Mouse (Mus musculus): ENCODE results near the gene Col9a2.
"Not testable (repeated sequence)": the region's sequence is repeated elsewhere in the genome, so short reads cannot be mapped to it uniquely, and the experiment has no call there.

The Col9a2 gene

DNA sequence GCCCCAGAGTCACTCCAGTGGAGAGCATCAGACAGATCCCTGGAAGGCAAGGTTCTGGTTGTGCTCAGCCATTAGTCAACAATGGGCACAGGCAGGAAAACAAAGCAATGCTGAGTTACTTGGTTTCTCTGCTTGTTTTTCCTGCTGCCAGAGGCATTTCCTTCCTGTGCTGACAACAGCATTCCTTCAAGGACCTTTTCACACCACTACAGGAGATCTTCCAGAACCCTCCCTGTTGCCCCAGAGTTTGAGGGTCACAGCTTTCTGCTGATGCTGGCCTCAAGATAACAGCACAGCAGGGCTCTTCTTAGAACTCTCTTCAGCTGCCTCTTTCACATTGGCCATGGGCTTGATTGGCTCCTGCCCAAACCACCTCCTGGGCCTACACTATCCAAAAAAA, 17.3 kb upstream of the Col9a2 start:
- no peak for DNase-seq (ENCODE audit: low read depth)

DNA sequence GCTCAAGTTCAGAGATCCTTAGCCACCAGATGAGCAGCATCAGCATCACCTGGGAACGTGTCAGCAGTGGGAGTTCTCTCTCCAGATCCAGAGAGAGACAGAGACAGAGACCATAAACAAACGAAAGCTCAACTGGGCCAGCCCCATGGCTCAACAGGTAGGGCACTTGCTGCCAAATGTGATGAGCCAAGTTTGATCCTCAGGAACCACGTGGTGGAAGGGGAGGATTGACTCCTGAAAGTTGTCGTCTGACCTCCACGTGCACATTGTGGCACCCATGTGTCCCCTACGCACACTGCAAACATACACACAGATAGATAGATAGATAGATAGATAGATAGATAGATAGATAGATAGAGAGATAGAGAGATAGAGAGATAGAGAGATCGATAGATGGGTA, 15.7 kb upstream of the Col9a2 start:
- no peak for DNase-seq (ENCODE audit: low read depth)

DNA sequence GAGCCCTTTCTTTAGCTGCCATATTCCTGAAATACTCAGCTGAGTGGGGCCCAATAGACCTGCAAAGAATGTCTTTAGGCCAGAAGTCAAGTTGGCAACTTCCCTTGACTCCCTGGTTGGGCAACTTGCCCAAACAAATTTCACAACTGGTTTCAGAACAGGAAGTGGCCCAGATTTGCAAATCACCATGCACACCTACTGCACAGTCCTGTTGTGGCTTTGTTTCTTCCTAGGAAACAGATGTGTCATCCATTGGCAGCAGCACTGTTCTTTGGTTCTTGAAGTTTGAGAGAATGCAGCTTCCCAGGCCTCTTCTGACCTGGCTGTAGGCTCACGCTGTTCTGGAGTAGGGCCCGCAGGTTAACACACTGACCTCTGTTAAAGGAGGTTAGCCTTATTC, 15.2 kb upstream of the Col9a2 start:
- no peak for DNase-seq (ENCODE audit: low read depth)

DNA sequence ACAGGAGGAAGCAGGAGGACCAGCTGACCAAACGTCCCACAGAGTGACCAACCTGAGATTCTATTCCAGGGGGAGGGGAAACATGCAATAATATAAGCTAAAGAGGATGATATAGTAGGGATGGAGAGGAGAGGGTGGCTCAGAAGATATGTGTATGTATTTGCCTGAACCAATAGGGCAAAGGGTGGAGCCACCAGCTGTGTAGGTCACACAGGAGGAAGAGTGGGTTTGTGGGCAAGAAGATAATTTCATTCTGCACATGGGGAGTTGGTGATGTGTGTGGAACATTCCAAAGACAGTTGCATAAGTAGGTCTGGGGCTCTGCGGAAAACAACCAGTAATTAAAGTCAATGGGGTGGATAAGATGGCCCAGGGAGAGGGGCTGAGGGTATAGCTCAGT, 13.5 kb upstream of the Col9a2 start:
- DNase-seq (ENCODE audit: low read depth), result no peak

DNA sequence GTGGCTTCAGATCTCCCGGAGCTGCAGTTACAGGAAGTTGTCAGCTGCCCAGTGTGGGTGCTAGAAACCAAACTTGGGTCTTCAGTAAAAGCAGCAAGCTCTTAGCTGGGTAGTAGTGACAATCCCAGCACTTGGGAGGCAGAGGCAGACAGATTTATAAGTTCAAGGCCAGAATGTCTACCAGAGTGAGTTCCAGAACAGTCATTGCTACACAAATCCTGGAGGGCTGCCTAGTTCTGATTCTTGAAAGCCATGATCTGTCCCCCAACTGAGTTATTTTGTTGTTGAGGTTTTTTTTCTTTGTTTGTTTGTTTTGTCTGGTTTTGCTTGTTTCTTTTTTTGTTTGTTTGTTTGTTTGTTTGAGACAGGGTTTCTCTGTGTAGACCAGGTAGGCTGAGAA, 11.0 kb upstream of the Col9a2 start:
- DNase-seq (ENCODE audit: low read depth), result no peak

DNA sequence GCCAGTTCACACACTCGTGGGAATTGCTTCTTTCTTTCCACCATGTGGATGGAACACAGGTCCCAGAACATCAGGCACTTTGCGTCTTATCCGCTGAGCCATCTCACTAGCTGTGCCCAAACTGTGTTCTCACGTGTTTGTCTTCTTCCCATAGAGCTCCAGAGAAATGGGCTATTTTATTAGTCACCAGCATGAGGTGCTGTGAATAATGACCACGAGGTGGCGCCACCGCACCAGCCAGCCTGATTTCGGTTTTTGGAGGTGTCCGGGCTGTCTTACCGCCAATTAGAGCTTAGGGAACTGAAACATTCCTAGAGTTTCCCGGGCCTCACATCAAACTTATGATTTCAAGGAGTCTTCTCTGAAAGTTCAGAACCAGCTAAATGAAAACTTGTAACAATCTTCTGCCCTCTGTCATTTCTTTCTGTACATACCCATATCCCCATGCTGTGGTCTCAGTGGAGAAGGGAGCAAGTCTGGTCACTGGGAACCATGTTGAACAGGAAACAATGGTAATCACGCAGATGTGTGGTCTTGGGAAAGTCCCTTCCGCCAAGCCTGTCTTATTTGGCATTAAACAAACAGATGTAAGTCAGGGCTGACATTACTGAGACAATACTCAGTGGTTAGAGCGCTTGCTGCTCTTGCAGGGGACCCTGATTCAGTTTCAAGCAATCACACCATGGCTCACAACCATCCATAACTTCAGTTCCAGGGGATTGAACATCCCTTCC, 10.4 kb upstream of the Col9a2 start:
- peak; percentile 72 for DNase-seq (ENCODE audit: low read depth)

DNA sequence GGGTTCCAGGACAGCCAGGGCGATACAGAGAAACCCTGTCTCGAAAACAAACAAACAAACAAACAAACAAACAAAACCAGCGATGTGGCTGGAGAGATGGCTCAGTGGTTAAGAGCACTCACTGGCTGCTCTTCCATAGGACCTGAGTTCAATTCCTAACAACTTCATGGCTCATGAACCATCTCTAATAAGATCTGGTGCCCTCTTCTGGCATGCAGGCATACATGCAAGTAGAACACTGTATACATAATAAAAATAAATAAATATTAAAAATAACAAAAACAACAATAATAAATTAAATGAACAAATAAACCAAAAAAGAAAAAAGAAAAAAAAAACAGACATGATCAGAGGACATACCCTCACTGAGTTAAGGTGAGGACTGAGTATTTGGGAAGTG, 9.6 kb upstream of the Col9a2 start:
- DNase-seq (ENCODE audit: low read depth), result no peak

DNA sequence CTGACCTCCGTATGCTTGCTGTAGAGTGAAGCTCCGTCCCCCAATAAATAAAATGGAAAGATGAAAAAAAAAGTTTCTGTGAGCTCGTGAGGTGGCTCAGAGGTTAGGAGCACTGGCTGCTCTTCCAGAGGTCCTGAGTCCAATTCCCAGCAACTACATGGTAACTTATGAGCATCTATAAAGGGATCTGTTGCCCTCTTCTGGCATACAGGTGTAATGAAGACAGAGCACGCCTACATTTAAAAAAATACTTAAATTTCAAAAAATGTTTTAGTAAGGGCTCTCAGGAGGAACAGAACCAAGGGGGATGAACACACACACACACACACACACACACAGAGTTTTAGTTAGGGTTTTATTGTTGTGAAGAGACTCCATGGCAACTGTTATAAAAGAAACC, 7.7 kb upstream of the Col9a2 start:
- DNase-seq (ENCODE audit: low read depth), result peak; percentile 47

DNA sequence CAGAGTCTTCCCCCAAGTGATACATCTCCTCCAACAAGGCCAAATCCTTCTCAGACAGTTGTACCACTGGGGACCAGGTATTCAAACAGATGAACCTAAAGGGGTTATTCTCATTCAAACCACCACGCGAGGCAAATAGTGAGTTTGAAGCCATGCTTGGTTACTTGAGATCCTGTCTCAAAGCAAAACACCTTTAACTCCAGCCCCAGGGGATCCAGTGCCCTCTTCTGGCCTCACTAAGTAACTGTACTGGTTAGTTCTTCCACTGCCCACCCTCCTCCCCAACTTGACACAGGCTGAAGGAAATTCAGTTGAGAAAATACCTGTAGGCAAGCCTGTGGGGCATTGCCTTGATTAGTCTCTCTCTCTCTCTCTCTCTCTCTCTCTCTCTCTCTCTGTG, 6.2 kb upstream of the Col9a2 start:
- DNase-seq (ENCODE audit: low read depth), result peak; percentile 30

DNA sequence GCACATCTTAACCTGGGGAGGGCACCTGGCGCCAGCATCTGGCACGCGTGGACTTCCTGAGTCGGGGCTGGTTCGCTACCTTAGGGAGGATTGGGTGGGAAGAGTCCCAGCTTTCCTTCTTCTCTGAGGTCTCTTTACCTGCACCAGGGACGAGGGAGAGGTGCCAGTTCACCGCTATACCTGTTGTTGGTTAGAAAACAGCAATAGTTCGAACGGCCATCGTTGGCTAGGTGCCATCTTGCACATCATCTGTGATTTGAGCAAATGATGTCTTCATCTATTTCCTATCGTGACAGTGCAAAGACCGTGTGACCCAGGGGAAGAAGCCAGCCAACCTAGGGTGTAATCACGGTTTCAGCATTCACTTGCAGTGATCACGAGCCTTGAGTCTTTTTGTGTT, 1.1 kb downstream of the Col9a2 start:
- peak; percentile 30 for DNase-seq (ENCODE audit: low read depth)

DNA sequence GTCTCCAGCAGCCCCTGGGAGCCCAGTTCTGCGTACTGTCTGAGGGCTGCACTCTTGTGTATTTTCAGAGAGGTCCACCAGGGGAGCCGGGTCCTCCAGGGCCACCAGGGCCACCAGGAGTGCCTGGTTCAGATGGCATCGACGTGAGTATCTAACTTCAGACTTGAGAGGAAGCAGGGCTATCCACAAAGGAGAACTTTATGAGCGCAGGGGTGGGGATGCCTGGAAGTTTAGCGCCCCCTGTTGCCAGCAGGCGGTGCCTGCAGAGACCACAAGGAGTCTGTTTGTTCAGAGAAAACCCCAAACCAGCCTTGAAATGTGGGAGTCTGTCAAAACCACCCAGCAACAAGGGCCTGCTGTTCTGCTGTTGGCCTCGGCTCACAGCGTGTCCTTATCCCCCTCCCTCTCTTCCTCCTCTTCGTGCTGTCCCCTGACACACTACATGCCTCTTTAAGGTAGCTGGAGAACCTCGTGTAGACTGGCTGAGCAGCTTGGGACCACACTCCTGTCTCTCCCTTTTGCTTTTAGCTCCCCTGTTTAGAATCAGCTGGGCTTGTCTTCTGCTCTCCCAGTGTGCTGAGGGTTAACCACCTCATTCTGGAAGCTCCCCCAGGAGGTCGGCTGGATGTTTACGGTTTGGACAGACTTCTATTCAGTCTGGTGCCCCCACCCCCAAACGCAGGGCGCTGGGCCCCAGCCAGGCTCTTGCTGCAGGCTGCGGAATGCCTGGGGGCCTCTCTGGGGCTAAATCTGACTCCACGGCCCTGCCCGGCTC, 1.9 kb downstream of the Col9a2 start:
- peak; percentile 80 for DNase-seq (ENCODE audit: low read depth)

DNA sequence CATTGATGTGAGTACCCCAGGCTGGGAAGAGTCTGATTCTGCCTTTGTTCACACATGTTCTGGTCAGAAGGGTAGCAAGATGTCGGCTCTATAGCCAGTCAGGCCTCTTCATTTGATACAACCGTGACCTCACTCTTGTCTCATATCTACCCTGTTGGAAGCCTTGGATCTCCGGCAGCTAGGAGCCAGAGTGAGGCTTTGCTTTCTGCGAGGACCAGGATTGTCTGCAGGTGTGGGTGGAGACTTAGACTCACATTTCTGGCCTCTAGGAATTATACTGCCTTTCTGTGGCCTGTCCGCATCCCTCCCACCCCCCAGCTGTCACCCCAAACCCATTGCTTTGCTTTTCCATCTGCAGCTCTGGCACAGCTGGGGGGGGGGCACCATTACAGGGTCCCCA, 3.3 kb downstream of the Col9a2 start:
- DNase-seq (ENCODE audit: low read depth), result no peak

DNA sequence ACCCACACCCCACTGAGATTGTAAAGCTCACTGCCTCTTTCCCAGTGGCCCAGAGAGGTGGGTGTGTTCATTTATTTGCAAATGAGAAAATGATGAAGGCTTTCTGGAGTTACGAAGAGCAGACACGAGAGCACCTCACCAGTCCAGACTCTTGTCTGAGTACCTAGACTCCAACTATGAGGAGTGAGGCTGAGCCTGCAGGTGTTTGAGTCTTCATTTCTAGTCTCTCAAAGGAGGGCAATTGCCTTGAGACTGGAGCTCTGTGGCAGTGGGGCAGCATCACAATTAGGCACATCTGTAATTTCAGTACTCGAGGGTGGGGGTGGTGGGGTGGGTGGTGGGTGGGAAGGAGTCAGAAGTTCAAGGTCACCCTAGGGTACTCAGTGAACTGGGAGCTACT, 3.8 kb downstream of the Col9a2 start:
- no peak for DNase-seq (ENCODE audit: low read depth)

DNA sequence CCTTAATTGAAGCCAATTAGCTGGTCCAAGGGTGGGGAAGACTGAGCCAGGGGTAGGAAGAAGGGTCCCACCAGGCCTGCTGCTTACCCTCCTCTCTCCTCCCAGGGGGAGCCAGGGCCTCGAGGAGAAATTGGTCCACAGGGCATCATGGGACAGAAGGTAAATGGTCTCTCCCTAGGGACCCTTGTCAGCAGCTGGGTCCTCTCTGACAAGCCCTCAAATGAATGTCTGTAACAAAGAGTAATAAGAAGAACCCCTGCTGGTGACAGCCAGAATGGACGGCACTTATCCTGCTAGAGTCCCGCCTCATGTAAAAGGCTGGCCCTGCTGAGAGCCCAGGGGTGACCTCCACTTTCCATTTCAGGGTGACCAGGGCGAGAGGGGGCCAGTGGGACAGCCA, 12.7 kb downstream of the Col9a2 start:
- DNase-seq (ENCODE audit: low read depth), result no peak

DNA sequence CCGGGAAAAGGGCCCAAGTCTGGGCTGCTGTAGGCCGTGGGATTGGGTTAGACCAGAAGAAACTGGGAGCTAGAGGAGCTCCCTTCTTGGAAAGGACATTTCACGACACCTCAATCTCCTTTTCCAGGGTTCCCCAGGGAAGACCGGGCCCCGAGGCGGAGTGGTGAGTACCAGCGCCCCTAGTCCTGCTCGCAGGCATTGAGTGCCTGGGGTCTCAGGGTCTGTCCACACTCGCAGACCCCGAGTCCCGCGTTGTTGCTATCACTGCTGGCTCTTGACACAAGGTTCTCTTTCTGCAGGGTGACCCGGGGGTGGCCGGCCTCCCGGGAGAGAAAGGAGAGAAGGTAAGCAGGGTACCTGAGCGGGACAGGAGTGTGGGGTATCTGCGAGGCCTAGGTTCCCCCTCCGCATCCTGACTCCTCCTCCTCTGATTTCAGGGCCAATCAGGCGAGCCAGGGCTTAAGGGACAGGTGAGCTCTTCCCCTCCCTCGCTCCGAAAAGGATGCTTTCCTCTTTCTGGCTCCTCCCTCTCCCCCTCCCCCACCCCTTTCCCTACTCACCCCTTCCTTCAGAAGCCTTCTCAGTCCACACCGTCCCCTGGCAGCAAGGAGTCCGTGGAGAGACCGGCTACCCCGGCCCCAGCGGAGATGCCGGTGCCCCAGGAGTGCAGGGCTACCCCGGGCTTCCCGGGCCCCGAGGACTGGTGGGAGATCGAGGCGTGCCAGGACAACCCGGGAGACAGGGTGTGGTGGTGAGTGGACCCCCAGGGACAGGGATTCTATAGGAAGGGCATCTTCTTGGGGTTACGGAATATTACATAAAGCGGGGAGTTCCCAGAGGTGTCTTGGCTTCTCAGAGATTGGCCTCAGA, 13.5 kb downstream of the Col9a2 start:
- no peak for DNase-seq (ENCODE audit: low read depth)

DNA sequence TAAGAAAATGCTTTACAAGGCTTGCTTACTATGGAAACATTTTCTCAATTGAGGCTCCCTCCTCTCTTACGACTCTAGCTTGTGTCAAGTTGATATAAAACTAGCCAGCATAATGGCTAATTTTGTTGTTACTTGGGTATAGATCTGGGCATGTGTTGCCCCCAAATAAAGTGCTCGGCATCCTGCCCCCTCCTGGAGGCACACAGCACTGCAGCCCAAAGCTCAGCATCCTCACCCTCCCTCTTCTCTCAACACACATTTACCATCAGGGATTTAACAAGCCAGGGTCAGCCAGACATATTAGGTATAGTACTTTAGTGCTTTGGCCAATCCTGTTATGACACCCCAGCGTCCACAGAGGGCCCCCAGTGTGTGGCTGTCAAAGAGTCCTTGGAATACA, 17.2 kb downstream of the Col9a2 start:
- DNase-seq (ENCODE audit: low read depth), result peak; percentile 52

DNA sequence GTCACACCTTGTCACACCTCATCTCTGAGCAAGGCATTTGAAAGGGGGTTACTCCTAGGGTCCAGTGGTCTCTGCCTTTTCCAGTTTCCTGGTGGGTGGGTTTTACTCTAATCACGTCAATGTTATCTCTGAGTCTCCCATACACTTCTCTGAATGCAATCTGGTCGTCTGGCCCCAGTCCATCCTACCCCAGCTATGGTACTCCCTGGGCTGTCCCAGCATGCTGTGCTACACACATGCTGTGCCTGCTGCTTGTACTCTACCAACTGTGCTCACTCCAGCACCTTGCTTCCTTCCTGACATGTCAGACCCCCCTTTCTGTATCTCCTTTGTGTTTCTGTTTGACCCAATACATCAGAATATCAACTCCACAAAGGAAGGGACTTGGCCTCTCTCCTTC, 17.8 kb downstream of the Col9a2 start:
- DNase-seq (ENCODE audit: low read depth), result no peak

DNA sequence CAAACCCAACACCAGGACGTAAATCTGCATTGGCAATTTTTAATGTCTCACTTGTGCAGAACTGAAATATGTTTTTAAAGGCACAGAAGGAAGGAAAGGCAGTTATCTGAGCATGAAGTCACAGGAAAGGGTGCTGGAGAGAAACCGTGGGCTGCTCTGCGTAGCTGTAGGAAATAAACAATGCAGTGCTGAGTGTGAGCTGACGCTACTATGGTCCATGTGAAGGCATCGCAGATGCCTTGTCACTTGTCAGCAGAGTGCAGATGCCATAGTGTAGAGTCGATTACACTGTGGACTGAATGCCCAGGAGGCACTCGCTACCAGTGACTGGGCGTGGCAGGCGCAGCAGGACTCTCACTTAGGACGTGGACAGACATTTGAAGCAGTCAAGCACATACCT, 20.0 kb downstream of the Col9a2 start:
- DNase-seq (ENCODE audit: low read depth), result not testable (repeated sequence)

DNA sequence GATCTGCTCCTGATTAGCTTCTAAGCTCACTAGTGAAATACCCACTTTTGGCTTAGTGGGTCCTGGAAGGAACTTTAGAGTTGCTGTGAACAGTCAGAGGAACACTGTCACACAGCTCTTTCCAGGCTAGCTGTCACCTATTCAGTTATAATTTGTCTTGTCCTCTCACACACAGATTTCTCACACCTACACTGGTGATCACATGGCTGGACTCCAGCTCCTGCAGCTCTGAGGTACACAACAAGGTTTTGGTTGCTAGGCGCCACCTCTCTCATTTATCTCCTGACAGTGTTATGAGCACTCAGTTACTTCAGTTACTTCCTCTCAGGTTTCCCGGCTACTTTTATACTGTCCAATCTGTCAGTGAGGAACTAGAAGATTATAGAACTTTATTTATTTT, 26.2 kb downstream of the Col9a2 start:
- DNase-seq (ENCODE audit: low read depth), result no peak

DNA sequence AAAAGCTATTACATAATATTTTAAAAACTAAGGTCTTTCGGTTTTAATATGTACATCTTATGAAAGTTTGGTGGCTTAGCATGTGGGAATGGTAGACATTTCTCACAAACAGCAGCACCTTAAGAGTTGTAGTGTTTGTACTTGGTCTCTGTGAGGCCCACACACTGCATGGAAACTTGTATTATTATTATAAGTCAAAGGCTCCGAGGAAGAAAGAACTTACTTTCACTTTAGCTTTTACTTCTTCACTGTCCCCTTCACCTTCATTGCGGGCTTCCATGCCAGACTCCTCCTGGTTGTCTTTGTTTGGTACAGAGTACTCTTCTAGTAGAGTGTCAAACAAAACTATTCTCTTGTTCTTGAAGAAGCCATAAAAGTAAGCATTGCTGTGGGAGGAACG, 35.1 kb downstream of the Col9a2 start:
- DNase-seq (ENCODE audit: low read depth), result no peak

DNA sequence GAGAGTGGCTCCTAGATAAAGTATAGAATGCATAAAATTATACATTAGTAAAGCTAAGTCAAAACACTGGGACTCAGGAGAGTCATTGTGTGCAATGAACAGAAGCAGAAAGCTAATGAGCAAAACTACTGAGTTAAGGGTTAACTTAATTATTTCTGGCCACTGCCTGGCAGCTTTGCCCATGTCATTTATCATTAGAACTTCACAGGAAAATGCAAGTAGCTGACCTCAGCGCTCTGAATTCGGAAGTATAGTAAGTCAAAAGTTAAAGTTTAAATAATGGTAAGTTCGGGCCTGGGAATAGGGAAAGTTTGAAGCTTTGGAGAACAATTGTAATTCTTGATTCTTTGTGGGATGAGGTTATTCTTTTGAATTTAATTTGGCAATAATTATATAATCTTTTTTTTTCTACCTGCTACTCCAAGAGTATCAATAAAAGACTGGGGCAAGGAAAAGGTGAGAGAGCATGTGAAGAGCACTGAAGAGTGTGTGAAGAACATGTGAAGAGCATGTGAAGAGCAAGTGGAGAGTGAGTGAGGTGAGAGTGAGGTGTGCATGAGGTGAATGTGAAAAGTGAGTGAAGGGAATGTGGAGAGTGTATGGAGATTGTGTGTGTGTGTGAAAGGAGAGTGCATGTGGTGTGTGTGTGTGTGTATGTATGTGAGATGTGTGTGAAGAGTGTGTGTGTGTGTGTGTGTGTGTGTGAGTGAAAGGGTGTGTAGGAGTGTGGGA, 38.9 kb downstream of the Col9a2 start:
- DNase-seq (ENCODE audit: low read depth), result no peak

DNA sequence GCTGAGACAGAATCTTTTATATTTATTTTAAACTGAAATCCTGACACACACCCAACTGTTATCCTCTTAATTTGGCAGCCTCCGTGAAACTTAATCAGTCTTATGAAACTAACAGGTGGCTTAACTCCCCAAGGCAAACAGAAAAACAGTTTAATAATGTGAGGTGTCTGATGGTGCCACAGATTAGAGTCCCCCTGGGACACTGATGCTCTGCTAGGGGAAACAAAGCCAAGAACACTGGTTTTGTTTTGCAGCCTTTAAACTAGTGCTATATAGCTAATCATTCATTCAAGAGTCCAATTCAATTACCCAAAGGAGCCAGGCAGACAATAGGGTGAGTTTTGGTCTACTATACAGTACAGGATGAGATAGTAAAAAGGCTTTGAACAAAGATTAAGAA, 41.2 kb downstream of the Col9a2 start:
- no peak for DNase-seq (ENCODE audit: low read depth)

All from naive thymus-derived CD4-positive, alpha-beta T cell, adult 2 months (primary cell).